Mouse (Mus musculus) 3T3-L1 (cell line): ENCODE results near the gene Echs1.
"Not testable (repeated sequence)": the region's sequence is repeated elsewhere in the genome, so short reads cannot be mapped to it uniquely, and the experiment has no call there.

Experiments used
- DNase-seq: peaks from one replicate; pipeline ENCODE4 v3.0.0-alpha.2; 2015; ENCODE audit warnings: low read depth, low spot score

Gene Echs1

DNA sequence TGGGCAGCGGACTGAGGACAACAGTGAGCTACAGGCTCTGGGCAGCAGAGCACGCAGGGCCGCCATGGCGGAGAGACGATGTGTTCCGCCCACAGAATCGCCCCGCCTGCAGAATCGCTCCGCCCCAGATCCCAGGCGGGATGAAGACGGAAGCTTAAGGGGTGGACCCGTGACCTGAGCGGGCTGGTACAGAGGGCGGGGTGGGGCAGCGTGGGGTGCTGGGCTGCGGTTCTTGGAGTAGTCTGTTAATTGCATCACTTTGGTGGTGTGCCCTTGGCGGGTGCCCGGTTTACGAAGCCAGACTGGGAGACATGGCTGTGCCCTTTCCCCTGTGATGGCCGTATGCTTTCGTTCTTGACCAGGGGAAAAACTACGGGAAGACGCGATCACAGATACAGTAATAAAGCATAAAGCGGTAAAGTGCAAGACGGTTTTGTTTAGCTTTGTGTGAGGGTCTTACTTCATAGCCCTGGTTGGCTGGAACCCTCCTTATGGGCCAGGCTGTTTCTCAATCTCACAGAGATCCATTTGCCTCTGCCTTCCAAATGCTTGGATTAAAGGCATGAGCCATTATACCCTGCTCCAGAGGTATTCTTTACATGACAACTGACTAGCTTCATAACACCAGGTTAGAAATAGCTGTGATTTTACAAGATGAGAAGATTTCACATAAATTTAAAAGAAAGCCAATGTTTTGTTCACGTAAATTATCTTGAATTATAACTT, at the start of gene Echs1:
TSS of gene Echs1 (minus strand) at position 148 of the 726 bp plus-strand sequence.
- DNase-seq = peak; percentile 92

DNA sequence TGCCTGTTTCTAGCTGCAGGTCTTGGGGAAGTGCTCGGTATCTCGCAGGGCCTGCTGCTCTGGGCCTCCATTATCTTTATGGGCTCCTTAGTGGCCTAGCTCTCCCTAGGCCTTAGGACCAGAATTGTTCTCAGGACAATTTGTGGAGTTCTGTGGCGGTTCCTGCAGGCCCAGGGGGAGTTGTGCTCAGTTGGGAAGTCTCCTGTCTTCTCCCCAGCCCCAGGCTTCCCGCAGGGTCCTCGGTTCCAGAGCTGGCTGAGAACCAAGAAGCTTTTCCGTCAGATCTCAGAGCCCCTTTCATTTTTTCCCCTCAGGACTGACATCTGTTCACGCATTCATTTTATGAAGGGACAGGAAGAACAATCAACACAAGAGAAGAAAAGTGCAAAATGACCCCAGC, 48.4 kb upstream of the Echs1 start, which contains the start of gene Olfr522:
TSS of gene Olfr522 (minus strand) at position 101 of the 400 bp plus-strand sequence.
- no peak for DNase-seq

DNA sequence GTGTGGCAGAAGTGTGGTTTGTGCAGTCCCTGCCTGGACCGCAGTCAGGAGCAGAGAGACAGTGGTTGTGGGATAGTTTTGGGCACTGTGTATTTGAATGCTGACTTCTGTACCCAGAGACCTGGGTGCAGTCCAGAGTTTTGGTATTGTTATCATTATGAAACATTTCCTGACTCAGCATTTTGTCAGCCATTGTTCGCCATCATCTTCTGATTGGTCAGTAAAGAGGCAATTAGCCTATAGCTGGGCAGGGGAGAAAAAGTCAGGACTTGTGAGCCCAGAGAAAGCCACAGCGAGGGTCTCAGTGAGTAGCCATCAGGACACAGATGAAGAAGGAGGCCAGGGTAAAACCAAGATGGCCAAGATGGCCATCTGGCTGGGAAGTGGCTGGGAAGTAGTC, 44.1 kb upstream of the Echs1 start:
- no peak for DNase-seq

DNA sequence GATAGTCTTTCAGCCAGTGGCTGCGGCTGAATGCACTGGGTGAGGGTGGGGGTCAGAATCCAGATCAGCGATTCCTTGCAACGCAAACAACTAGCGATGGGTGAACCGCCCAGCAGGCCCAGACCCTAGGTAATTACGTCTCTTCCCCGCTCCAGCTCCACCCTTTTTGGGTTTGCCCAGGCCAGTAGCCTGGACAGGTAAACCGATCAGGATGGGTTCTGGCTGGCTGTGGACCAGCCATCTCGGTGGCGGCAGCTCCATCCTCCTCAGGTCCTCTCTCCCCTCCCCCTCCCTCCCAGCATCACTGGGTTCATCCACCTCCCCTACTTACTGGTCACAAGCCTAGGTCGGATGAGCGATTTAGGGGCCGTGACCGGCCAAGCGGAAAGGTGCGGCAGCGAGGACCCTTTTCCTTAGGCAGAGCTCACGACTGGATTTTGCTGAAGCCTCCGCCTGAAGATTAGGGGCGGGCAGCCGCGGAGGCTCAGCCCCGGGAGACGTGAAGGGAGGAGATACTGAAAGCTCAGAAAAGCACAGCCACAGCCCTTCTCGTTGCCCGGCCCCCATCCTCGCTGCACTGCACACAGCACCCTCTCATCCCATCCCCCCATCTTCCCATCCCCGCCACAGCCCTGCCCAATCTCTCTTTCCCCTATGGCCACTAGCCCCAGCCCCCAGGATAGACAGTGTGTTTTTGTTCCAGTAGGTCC, 38.1 kb upstream of the Echs1 start, which contains the start of gene Sprn:
TSS of gene Sprn (minus strand) at position 660 of the 710 bp plus-strand sequence.
- no peak for DNase-seq

DNA sequence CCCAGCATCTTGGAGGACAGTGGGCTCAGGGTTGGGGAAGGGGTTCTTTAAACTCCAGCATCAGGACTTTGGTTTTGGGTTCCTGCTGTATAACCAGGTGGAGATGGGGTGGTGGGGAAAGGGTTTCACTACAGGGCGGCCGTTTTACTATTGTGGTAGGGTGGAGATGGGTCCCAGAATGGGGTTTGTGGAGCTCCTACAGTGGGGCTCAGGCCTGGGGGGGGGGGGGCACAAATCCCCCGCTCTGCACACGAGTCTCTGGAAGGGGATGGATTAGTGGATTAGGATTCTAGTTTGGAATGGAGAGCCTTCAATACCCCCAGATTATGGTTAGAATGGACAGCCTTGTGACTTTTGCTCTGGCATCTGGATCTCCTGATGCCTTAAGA, 37.5 kb upstream of the Echs1 start:
- no peak for DNase-seq

DNA sequence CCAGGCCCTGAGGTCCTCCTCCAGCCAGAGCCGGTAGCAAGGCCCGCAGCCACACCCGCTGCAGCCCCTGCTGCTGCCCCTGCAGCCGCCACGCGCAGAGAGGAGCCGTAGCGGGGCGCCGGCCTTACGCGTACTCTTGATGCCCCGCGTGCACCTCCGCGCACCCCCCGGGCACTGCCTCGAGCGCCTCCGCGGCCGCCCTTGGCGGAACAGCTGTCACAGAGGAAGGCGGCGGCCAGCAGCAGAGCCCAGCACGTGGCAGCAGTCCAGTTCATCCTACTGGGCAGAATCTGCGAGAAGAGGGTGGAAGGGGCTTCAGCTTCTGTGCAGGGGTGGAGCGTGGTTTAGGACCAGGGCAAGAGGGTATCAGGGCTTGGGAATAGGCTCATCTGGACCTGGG, 37.1 kb upstream of the Echs1 start:
- DNase-seq = no peak

DNA sequence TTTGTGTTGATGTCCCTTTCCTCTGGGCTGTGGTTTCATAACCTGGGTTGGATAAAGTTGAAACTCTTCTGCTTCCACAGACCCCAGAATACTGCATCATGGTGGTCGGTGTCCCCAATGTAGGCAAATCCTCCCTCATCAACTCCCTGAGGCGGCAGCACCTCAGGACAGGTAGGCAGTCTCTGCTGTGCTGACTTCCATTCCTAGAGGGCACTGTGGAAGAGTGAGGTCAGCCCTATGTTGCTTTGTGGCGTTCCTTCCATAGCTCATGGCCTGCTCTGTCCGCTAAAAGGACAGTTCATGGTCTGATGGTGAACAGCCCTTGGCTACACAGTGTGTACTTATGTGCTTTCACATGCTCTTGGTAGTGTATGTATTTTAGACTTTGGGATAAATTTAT, 28.3 kb upstream of the Echs1 start:
- no peak for DNase-seq

DNA sequence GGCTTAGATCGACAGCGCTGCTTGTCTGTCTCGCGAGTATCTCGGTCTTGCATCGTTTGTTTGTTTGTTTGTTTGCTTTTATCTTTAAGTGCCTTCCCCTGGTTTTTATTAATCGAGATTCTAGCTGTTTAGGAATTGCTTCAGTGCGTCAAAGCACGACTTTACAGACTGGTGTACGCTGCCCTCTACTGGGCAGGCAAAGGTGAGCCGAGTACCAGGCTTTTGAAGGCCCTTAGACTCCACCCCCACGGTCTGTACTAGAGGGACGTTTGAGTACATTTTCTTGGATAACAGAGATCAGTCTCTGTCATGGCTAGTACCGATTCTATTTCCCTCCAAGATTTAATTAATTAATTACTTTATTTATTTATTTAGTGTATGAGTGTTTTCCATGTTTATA, 25.1 kb upstream of the Echs1 start:
- DNase-seq = peak; percentile 85

DNA sequence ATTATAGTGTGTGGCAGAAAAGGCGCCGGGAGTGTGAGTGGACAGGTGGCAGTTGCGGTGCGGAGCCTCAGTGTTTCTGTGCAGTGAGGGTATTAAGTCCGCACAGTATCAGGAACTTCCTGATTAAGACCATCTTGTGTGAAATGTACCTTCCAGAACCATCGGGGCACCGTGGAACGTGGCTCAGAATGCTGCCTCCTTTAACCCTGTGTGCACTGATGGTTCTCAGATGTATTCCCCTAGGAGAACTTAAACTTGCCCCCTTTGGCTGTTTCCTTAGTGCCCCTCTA, 21.7 kb upstream of the Echs1 start:
- no peak for DNase-seq

DNA sequence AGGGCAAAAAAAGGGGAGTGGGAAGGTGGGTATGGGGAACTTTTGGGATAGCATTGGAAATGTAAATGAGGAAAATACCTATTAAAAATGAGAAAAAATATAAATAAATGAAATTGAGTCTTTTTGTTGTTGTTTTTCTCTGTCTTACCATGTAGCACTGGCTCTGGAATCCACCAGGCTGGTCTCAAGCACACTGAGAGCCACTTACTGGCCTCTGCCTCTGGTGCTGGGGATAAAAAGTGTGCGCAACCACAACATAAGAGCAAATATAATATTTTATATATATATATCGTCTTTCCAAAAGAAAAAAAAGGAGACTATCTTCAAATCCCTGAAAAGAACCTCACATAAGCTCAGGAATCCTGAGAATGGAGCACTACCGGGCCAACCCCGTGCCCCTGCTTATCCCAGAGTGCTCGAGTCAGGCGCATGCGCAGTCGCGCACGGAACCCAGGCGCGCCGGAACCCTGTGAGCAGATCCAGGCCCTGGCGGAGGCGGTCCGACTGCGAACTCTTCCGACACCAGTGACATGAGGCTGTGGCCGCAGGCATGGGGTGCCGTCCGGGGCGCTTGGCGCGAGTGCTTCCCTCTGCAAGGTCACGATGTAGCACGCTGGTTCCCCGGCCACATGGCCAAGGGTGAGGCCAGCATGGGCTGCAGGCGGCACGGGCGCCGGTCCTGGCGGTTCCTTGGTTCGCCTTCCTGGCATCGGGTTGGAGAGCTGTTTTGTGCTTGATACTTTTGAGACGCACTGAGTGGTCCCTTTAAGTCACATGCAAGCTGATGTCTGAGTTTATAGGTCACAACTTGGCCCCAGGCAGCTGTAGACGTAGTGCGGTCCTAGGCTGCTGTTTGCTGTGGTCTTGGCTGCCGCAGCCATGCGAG, 21.1 kb upstream of the Echs1 start, which contains the start of gene Mtg1:
TSS of gene Mtg1 (plus strand) at position 430 of the 886 bp plus-strand sequence.
- peak; percentile 89 for DNase-seq

DNA sequence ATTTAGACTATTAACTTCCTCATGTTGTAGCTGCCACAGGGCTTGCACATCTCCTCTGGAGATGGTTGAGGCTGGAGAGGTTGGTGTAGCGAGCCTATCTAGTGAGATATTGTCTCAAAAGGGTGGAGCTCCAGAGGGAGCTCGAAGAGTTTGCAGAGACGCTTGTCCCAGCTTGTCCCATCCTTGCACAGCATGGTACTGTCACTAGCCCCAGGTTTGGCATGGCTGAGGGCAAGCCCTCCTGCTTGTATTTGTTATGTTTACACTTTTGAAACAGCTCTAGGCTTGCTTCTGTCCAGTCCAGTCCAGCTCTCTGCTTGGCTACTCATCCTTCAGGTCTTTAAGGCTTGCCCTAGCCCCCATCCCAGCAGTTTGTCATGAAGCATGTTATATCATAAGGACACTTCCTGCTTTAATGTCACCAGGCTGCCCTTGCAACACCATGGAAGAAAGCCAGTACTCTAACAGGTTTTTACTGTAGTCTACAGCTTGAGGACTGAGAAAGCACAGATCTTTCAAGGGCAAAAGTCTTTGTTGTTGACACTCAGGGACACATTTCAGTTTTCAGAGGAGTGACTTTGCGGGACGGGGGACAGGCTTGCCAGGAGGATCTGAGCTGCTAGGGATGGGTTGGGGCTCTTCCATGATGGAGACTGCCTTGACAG, 19.0 kb upstream of the Echs1 start:
- DNase-seq = no peak

DNA sequence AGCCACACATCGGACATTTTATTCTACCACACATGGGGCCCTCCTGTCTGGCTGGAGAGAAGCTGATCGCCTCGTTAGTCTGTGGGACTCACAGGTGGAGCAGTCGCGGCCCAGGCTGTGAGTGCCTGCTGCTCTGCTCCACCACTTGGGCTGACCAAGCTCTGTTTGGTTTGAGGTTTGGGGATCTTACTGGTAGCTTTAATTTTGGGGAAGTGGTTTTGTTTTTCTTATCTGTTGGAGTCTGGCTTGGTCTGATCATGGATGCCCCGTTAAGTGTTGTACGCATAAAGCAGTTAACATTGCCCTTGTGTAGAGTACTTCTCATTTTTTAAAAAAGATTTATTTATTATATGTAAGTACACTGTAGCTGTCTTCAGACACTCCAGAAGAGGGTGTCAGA, 17.8 kb upstream of the Echs1 start:
- DNase-seq = not testable (repeated sequence)

DNA sequence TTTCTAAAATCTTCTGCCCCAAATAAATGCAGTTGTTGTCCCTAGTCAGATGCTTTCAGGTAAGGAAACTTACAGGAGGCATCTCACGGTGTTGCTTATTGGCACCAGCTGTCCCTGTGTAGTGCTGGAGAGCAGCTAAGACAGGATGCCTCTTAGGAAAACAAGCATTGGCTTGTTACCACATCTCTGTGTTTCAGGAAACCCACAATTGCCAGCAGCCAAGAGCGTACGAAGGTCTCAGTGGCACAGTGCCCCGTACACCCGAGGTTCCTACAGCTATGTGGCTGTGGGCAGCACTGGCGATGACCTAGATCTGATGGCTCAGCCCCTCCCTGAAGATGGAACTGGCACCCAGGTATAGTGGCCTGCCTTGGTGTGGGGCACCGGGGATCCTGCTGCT, 15.9 kb upstream of the Echs1 start:
- not testable (repeated sequence) for DNase-seq

DNA sequence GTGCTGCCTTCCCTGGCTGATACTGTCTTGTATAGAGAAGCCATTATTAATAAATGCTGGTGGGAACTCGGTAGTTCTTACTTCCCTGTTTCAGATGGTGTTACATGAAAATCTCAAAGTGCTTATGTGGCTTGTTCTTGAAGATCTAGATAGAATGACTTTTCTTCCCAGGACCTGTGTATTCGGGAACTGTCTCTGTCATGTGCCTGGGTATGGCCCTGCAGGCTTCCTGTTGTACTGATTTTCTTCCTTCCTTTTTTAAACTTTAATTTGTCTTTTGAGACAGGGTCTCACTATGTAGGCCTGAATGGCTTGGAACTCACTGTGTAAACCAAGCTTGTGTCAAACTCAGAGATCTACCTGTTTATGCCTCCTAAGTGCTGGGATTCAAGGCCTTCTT, 11.6 kb upstream of the Echs1 start:
- no peak for DNase-seq

DNA sequence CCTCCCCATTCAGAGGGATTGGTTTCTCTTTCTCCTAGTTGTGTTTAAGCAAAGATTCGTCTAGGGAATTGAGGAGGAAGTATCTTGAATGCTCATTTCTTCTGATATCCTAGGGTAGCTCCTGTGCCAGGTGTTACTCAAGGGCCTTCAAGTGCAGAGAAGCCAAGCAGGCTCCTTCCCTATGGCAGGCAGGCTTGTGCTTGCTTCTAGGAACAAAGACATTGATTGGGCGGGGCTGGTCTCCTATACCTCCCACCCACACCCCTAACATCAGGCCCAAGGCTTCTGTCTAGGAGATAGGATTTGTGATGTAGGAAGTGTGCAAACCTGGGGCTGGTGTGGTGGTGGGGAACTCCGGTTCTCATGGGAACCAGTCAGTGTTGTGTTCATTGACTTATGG, 10.7 kb upstream of the Echs1 start:
- no peak for DNase-seq

DNA sequence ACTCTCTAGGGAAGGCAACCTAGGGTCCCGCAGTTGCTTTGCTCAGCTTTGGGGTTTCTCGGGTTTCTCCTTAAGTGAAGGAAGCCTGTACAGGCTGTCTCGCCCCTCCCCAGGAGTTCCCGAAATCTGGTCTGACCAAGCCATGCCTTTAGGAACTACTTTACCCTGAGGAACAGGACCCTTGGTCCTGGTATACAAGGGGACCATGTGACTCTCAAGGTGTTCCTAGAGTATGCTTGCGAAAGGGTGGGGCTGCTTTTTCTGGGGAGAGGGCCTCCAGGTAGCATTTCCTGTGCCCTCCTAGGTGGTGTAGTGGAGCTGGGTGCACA, 9.7 kb upstream of the Echs1 start:
- DNase-seq = no peak

DNA sequence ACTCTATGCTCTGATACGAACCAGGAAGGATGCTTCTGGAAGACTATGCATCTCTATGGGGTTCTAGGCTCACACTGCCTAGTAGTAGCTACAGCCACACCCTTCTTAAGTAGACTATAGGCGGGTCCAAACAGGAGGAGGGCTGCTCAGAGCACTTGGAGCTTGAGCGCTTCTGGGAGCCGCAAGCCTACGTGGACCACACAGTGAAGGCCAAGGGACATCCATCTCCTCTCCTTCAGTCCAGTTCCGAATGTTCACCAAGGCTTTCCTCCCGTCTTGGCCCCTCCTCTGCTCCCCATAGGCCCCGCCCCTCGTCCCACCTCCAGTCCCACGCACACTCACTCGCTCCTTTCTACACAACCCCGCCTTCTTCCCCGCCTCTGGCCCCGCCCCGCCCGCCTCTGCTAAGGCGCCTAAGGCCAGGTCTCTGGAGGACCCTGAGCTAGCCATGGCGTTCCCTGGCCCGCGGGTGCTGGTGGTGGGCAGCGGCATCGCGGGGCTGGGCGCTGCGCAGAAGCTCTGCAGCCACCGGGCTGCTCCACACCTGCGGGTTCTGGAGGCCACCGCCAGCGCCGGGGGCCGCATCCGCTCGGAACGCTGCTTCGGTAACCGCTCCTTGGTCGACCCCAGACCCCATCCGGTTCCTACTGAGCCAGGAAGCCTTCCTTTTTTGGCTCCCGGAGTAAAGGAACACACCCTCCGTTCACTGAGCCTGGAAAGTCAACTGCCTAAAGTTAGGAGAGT, 9.2 kb upstream of the Echs1 start:
- DNase-seq = peak; percentile 93

DNA sequence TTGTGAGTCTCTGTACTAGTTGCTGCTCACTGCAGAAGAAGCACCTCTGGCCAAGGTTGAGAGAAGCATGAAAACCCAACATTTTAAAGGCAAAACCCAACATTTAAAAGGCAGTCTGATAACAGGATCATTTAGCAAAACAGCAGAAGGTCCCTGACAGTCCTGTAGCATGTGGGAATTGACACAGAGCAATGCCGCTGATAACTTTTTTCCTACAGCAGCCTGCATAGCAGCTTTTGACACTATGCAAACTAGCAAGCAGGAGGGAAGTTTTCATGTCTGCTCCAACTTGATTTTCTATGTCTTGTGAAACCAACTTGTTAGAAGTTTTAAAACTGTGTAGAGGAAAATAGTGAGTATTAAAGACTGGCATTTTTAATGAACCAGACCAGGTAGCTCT, 8.1 kb upstream of the Echs1 start:
- DNase-seq = no peak

DNA sequence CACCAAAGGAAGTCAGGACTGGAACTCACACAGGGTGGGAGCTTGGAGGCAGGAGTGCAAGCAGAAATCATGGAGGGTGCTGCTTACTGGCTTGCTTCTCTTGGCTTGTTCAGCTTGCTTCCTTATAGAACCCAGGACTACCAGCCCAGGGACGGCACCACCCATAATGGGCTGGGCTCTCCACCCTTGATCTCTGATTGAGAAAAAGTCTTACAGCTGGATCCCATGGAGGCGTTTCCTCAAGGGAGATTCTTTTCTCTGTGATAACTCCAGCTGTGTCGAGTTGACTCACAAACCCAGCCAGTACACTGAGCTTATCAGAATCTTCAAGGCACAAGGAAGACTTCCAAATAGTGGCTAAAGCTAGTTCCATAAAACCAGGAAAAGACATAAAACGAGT, 6.5 kb upstream of the Echs1 start:
- peak; percentile 61 for DNase-seq

DNA sequence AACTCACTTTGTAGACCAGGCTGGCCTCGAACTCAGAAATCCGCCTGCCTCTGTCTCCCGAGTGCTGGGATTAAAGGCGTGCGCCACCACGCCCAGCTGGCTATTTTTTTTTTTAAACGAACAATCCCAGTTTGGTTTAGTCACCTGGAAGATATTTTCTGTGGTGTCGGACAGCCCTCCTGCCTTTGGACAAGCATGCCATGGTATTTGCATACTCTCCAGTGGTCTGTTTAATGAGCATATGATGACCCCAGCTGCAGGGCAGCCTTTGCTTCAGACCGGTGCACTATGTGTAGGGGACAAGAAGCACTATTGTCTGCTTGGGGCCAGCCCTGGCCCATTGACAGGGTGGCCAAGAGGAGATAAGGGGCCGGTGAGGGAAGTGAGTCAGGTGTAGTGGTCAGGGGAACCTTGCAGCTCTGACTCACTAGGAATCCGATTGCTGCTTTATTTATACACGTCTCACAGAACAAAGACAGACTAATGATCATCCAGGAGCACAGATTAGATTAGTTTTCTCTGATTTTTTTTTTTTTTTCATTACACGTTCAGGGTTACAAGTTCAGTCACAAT, 5.1 kb upstream of the Echs1 start:
- peak; percentile 60 for DNase-seq

DNA sequence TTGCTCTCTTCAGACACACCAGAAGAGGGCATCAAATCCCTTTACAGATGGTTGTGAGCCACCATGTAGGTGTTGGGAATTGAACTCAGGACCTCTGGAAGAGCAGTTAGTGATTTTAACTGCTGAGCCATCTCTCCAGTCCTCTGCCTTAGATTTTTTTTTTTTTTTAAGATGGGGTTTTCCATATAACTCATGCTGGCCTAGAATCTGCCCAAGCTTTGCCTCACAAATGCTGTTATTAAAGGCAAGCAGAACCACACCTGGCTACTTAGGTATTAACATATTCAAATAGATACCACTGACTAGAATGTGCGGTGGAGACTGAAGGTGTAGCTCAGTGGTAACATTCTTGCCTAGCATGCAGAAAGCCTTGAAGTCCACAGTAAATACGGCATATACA, 4.2 kb upstream of the Echs1 start:
- DNase-seq = no peak
